Mouse (Mus musculus) T-cell, adult 66 days (primary cell): ENCODE results near the gene Asxl1. TPM values are rescaled to one million over a fixed set of nuclear protein-coding genes. Genes with fewer than 3 reads are reported as not detected.

ENCODE experiments used
- total RNA-seq, 2 experiments: library from RNA; stranded (reverse); gene quantifications; 3 replicates in 1 of 2; 4 replicates in 1 of 2; pipeline ENCODE4 v1.2.4; 2023

Gene Asxl1
- 10 to 100 TPM; 75.8 to 82.7 TPM for total RNA-seq

DNA sequence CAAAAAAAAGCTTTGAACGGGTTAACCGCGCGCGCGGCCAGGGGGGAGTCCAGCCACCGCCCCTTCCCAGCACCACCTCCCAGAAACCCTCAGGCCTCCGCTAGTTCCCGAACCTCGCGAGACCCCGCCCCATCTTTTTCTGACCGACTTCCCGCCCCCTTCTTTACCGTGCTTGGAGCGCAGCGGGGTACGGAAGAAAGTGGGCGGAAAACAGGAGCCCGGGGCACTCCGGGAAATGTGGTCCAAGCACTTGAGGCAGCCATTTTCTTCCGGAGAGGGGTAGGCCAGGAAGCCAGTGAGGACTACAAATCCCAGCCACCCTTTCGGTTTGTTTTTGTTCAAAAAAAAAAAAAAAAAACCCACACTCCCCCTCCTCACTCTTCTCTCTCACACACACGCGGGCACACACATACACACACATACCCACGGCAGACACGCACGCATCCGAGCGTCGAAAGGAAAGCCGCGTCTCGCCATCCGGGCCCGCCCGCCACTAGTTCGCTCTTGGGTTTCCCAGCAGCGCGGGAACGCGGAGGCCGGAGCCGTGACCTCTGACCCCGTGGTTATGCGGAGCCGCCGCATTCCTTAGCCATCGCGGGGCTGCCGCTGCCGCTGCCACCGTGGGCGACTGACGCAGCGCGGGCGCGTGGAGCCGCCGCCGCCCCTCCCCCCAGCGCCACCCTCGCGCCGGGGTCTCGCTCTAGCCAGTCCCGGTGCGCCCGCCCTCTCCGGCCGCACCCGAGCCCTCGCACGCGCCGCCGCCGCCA is at the start of gene Asxl1:
TSS of gene Asxl1 (plus strand) at position 376 of the 767 bp plus-strand sequence.

Other genes starting within 250 kb of the Asxl1 start
- gene Hck, start 237.4 kb upstream of the Asxl1 start, total RNA-seq, result 1 to 10 TPM; 3.0 to 4.2 TPM
- gene Tm9sf4, start 184.5 kb upstream of the Asxl1 start, total RNA-seq, result 10 to 100 TPM; 81.0 to 83.5 TPM
- 10 to 100 TPM; 22.0 to 24.3 TPM for gene Tspyl3, start 120.4 kb upstream of the Asxl1 start, total RNA-seq
- 10 to 100 TPM; 27.2 to 27.8 TPM for gene Plagl2, start 104.4 kb upstream of the Asxl1 start, total RNA-seq
- gene Pofut1, start 104.3 kb upstream of the Asxl1 start, total RNA-seq, result 10 to 100 TPM; 29.4 to 32.9 TPM
- 10 to 100 TPM; 29.0 to 29.7 TPM for gene Kif3b, start 54.4 kb upstream of the Asxl1 start, total RNA-seq
- not detected for gene 4930404H24Rik, start 147.0 kb downstream of the Asxl1 start, total RNA-seq
- 1 to 10 TPM; 2.5 to 5.1 TPM for gene Nol4l, start 184.1 kb downstream of the Asxl1 start, total RNA-seq